Mouse (Mus musculus) embryonic facial prominence, embryonic 11.5 days (tissue): Measurements from ENCODE around the gene Fam193a. TPM values are rescaled to one million over a fixed set of nuclear protein-coding genes. Genes with fewer than 3 reads are reported as not detected.

Experiments used
- ATAC-seq: fragments of 200-750 bp; cut with Nextera tagmentation; replicated peaks from 2 replicates; pipeline ENCODE4 v1.8.0; 2017; ENCODE audit warnings: low read depth; ENCODE audit not compliant: insufficient number of reproducible peaks, low FRiP score, low TSS enrichment
- DNase-seq: peaks from one replicate; pipeline ENCODE4 v3.0.0-alpha.2; 2015; ENCODE audit warnings: low spot score
- H3K27ac ChIP-seq: fragments of 300-500 bp; sonication (generic); replicated peaks from 2 replicates; pipeline ENCODE4 v1.5.1; 2014; ENCODE audit warnings: mild to moderate bottlenecking, low read depth, low read length, control low read depth
- H3K27me3 ChIP-seq: fragments of 300-500 bp; sonication (generic); 2 replicates; pipeline ENCODE4 v1.6.1; 2014; ENCODE audit warnings: mild to moderate bottlenecking, low read length, moderate library complexity, mixed read lengths; ENCODE audit not compliant: control insufficient read depth, insufficient read depth
- H3K36me3 ChIP-seq: fragments of 300-500 bp; sonication (generic); replicated peaks from 2 replicates; pipeline ENCODE4 v1.6.1; 2014; ENCODE audit warnings: low read depth, mild to moderate bottlenecking, low read length, moderate library complexity, mixed read lengths; ENCODE audit not compliant: control insufficient read depth, insufficient read depth
- H3K4me1 ChIP-seq: fragments of 300-500 bp; sonication (generic); 2 replicates; pipeline ENCODE4 v1.6.1; 2014; ENCODE audit warnings: low read length, mixed read lengths; ENCODE audit not compliant: control insufficient read depth, insufficient read depth
- H3K4me2 ChIP-seq: fragments of 300-500 bp; sonication (generic); 2 replicates; pipeline ENCODE4 v1.6.1; 2014; ENCODE audit warnings: low read depth, mild to moderate bottlenecking, control low read depth, low read length, moderate library complexity
- H3K4me3 ChIP-seq: fragments of 300-500 bp; sonication (generic); 2 replicates; pipeline ENCODE4 v1.5.1; 2014; ENCODE audit warnings: low read depth, low read length, control low read depth
- H3K9ac ChIP-seq: fragments of 300-500 bp; sonication (generic); replicated peaks from 2 replicates; pipeline ENCODE4 v1.6.1; 2014; ENCODE audit warnings: mild to moderate bottlenecking, control low read depth, low read length
- H3K9me3 ChIP-seq: fragments of 300-500 bp; sonication (generic); replicated peaks from 2 replicates; pipeline ENCODE4 v1.6.1; 2016; ENCODE audit warnings: mild to moderate bottlenecking, low read length, inconsistent platforms, mixed read lengths; ENCODE audit not compliant: control insufficient read depth
- WGBS: fragments of 180-500 bp; shearing (Covaris S2); extraction: QIAGEN DNeasy Blood & Tissue Kit; methylation state at CpG from one replicate; pipeline ENCODE4 v1.1.7; 2014; 5-methylcytosine and 5-hydroxymethylcytosine counted together
- polyA plus RNA-seq: library from polyadenylated mRNA; unstranded; fragments of >200 nt; fragmentation: Nextera tagmentation; extraction: Ambion mirVana; gene quantifications from 2 replicates; pipeline ENCODE4 v1.2.1, GENCODE M21; 2014

Gene Fam193a
- polyA plus RNA-seq, 1 experiment from 2014 or later, result 13.1 TPM

DNA sequence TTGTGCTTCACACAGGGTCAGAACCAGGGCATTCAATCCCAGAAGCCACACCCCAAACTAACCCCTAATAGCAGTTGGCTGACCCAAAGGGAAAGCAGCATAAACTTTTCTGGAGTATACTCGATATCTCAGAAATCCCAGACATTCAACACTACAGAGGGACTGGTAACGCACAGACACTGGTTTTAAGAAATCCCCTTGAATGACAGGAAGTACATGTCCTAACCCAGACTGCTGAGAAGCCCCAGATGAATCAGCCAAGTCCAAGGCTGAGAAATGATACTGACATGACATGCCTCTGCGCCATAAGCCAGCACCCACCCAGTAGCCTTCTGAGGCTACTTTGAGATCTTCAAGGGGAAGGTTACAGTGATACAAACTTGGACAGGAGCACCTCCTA is 131.9 kb downstream of the Fam193a start:
- 88% methylated on average over 3 of the region's 3 CpGs for WGBS
- no peak for DNase-seq
- Histone ChIP-seq H3K27ac (no peak overlapping the region), H3K9ac (no peak overlapping the region), H3K4me3 (no peak overlapping the region), H3K9me3 (no peaks in the 10 kb centered on the region), H3K4me2 (no peak overlapping the region), H3K4me1 (no peaks in the 10 kb centered on the region), H3K27me3 (no peaks in the 10 kb centered on the region), H3K36me3 (no peaks in the 10 kb centered on the region)
- no peak for ATAC-seq

DNA sequence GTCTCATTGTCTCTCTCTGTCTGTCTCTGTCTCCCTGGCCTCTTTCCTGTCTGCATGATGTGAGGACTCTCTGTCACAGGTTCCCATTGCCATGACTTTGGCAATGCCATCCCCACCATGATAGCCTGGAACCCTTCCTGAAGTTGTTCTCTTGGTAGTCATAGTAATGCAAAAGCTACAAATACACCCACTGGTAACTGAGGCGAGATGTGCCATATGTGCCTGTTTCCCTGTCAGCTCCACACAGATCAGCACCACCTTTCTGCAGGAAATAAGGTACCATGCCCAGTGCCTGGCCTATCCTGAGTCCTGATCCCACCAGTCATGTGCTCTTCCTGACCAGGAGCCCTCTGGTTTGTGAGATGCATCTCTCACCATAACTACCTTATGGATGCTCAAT is 132.7 kb downstream of the Fam193a start:
- DNase-seq (no peak), ATAC-seq (no peak)
- Histone ChIP-seq H3K4me2 (no peak overlapping the region), H3K4me3 (no peak overlapping the region), H3K27ac (no peak overlapping the region), H3K27me3 (no peaks in the 10 kb centered on the region), H3K9ac (no peak overlapping the region), H3K4me1 (no peaks in the 10 kb centered on the region), H3K9me3 (no peaks in the 10 kb centered on the region), H3K36me3 (no peaks in the 10 kb centered on the region)
- WGBS, result 89% methylated on average over 1 of the region's 1 CpGs

- DNase-seq (no peak), ATAC-seq (no peak)
- Histone ChIP-seq H3K27ac (no peak overlapping the region), H3K4me2 (no peak overlapping the region), H3K9ac (no peak overlapping the region), H3K27me3 (no peaks in the 10 kb centered on the region), H3K36me3 (no peaks in the 10 kb centered on the region), H3K9me3 (no peaks in the 10 kb centered on the region), H3K4me1 (no peaks in the 10 kb centered on the region), H3K4me3 (no peak overlapping the region)
- WGBS, result 83% methylated on average over 6 of the region's 6 CpGs
Observed at GRCm38 (mm10) chr5:34502821-34503220, 133.1 kb downstream of the Fam193a start.

GRCm38 (mm10) chr5:34512486-34512885 is 142.8 kb downstream of the Fam193a start:
- H3K4me2 ChIP-seq, result no peak overlapping the region
- H3K9ac ChIP-seq, result no peak overlapping the region
- DNase-seq (no peak), ATAC-seq (no peak)
- H3K36me3 ChIP-seq, result no peaks in the 10 kb centered on the region
- H3K27ac ChIP-seq, result no peak overlapping the region
- H3K9me3 ChIP-seq, result no peaks in the 10 kb centered on the region
- H3K4me3 ChIP-seq, result no peak overlapping the region
- H3K27me3 ChIP-seq, result peaks cover 3% of the 10 kb centered on the region; the same call in 1 of the 2 replicates
- no peaks in the 10 kb centered on the region for H3K4me1 ChIP-seq
- WGBS, result 90% methylated on average over 3 of the region's 3 CpGs

GRCm38 (mm10) chr5:34513466-34514217 is 143.9 kb downstream of the Fam193a start, which contains the start of gene Tnip2:
Gene Tnip2 (minus strand): TSS chr5:34513991.
- peak; percentile 94 for DNase-seq
- Histone ChIP-seq H3K4me2 (peak within 1 kb of the TSS; percentile 98), H3K9ac (peak within 1 kb of the TSS; percentile 66), H3K4me1 (no peaks in the 10 kb centered on the region), H3K27me3 (peaks cover 3% of the 10 kb centered on the region; the same call in 1 of the 2 replicates), H3K9me3 (no peaks in the 10 kb centered on the region), H3K36me3 (no peaks in the 10 kb centered on the region), H3K27ac (no peak within 1 kb of the TSS), H3K4me3 (peak within 1 kb of the TSS; percentile 68)
- ATAC-seq, result peak; percentile 91
- under 1% methylated on average over 63 of the region's 64 CpGs for WGBS

- Histone ChIP-seq H3K9ac (no peak overlapping the region), H3K4me3 (peak overlapping the region; percentile 68; the same call in 1 of the 2 replicates), H3K36me3 (no peaks in the 10 kb centered on the region), H3K27ac (no peak overlapping the region), H3K4me1 (no peaks in the 10 kb centered on the region), H3K27me3 (peaks cover 3% of the 10 kb centered on the region; the same call in 1 of the 2 replicates), H3K4me2 (peak overlapping the region; percentile 98), H3K9me3 (no peaks in the 10 kb centered on the region)
- DNase-seq, result no peak
- ATAC-seq, result peak; percentile 40; the same call in 1 of the 2 replicates
- 28% methylated on average over 7 of the region's 7 CpGs for WGBS
Observed at GRCm38 (mm10) chr5:34514218-34514566, 144.5 kb downstream of the Fam193a start.

DNA sequence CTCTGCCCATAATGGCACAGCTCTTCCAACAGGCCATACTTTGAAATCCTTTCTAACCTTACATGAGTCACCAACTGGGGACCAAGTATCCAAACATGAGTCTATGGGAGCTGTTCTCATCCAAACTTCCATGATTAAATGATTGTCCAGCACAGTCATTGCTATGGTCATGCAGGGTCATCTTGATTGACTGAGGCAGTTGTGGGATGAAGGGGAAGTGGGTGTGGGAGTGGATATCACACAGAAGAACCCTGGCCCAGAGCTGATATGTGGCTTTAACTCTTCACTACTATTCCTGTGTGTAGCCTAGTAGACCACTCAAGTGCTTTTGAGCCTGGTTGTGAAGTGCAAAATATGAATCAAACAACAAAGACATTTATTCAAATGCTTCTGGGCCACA is 145.4 kb downstream of the Fam193a start:
- no peak for ATAC-seq
- Histone ChIP-seq H3K36me3 (no peaks in the 10 kb centered on the region), H3K27ac (no peak overlapping the region), H3K27me3 (peaks cover 3% of the 10 kb centered on the region; the same call in 1 of the 2 replicates), H3K9ac (no peak overlapping the region), H3K9me3 (no peaks in the 10 kb centered on the region), H3K4me2 (no peak overlapping the region), H3K4me1 (no peaks in the 10 kb centered on the region), H3K4me3 (no peak overlapping the region)
- DNase-seq, result no peak

- Histone ChIP-seq H3K9ac (no peak overlapping the region), H3K4me1 (no peaks in the 10 kb centered on the region), H3K4me3 (no peak overlapping the region), H3K4me2 (no peak overlapping the region), H3K9me3 (no peaks in the 10 kb centered on the region), H3K27ac (no peak overlapping the region), H3K27me3 (no peaks in the 10 kb centered on the region), H3K36me3 (no peaks in the 10 kb centered on the region)
- no peak for ATAC-seq
- peak; percentile 79 for DNase-seq
- WGBS, result 18% methylated on average over 3 of the region's 3 CpGs
Observed at GRCm38 (mm10) chr5:34517913-34518312, 148.2 kb downstream of the Fam193a start.
